Mouse (Mus musculus) E14TG2a.4 (cell line): ENCODE data around the gene Larp4b.

Experiments
- CTCF ChIP-seq: conservative IDR thresholded peaks from 2 replicates; pipeline ENCODE4 v1.5.1; 2014; ENCODE audit warnings: low read length
- NANOG ChIP-seq: IDR thresholded peaks from 2 replicates; pipeline ENCODE4 v1.6.1; 2014; ENCODE audit warnings: borderline replicate concordance, low read length, mixed read lengths
- POU5F1 ChIP-seq: IDR thresholded peaks from 2 replicates; pipeline ENCODE4 v1.6.1; 2014; ENCODE audit warnings: low read length, borderline replicate concordance

- TF ChIP-seq CTCF (no peak), NANOG (no peak), POU5F1 (no peak)
Measured at GRCm38 (mm10) chr13:9151100-9151499, 57.4 kb downstream of the Larp4b start.
